Mouse (Mus musculus) ES-Bruce4 (cell line): ENCODE results near the gene Ermap. TPM values are rescaled to one million over a fixed set of nuclear protein-coding genes. Genes with fewer than 3 reads are reported as not detected.

Experiments used
- H3K27ac ChIP-seq: 2 replicates; pipeline ENCODE4 v1.5.1; 2012; ENCODE audit warnings: low read length, inconsistent platforms; ENCODE audit not compliant: insufficient read depth
- H3K27me3 ChIP-seq: 2 replicates; pipeline ENCODE4 v1.6.1; 2012; ENCODE audit warnings: mild to moderate bottlenecking, low read length, inconsistent platforms; ENCODE audit not compliant: control insufficient read depth, poor library complexity, insufficient read depth, severe bottlenecking
- H3K36me3 ChIP-seq: 2 replicates; pipeline ENCODE4 v1.6.1; 2012; ENCODE audit warnings: inconsistent platforms, mild to moderate bottlenecking, low read length, moderate library complexity; ENCODE audit not compliant: control insufficient read depth, poor library complexity, insufficient read depth, severe bottlenecking
- H3K4me1 ChIP-seq: one replicate; pipeline ENCODE4 v1.8.1; 2011; ENCODE audit warnings: low read length; ENCODE audit not compliant: control insufficient read depth, insufficient read depth
- H3K4me3 ChIP-seq: 2 replicates; pipeline ENCODE4 v1.5.1; 2011; ENCODE audit warnings: low read depth, mild to moderate bottlenecking, low read length
- H3K9ac ChIP-seq: 2 replicates; pipeline ENCODE4 v1.6.1; 2012; ENCODE audit warnings: low read depth, mild to moderate bottlenecking, inconsistent platforms; ENCODE audit not compliant: poor library complexity, severe bottlenecking
- H3K9me3 ChIP-seq: replicated peaks from 2 replicates; pipeline ENCODE4 v1.6.1; 2012; ENCODE audit warnings: mild to moderate bottlenecking, low read length, inconsistent platforms; ENCODE audit not compliant: control insufficient read depth, poor library complexity, insufficient read depth, severe bottlenecking
- CTCF ChIP-seq: IDR thresholded peaks from one replicate; pipeline ENCODE4 v1.8.1; 2011; ENCODE audit warnings: low read depth, low read length
- EP300 ChIP-seq: IDR thresholded peaks from 2 replicates; pipeline ENCODE4 v1.6.1; 2011; ENCODE audit warnings: low read depth, low read length; ENCODE audit not compliant: insufficient read depth
- POLR2A ChIP-seq: IDR thresholded peaks from one replicate; pipeline ENCODE4 v1.8.1; 2011; ENCODE audit warnings: low read length; ENCODE audit not compliant: insufficient read depth
- polyA plus RNA-seq: library from polyadenylated mRNA; stranded (reverse); fragments of >200 nt; gene quantifications from 2 replicates; pipeline ENCODE4 v1.2.4, GENCODE M21; 2011; ENCODE audit warnings: low read depth; ENCODE audit not compliant: missing spikeins, insufficient read depth, insufficient read length

Gene Ermap
- polyA plus RNA-seq, 1 experiment = 0.52 TPM

GRCm38 (mm10) chr4:119138776-119139175 is 51.0 kb downstream of the Ermap start:
- Histone ChIP-seq H3K9ac (no peak overlapping the region), H3K4me3 (no peak overlapping the region), H3K27ac (peak overlapping the region; percentile 38; the same call in 1 of the 2 replicates), H3K9me3 (no peaks in the 10 kb centered on the region), H3K36me3 (peaks cover 35% of the 10 kb centered on the region), H3K4me1 (peaks cover 5% of the 10 kb centered on the region), H3K27me3 (no peaks in the 10 kb centered on the region)
- peak; percentile 11 for TF ChIP-seq POLR2A
- no peak for TF ChIP-seq CTCF

DNA sequence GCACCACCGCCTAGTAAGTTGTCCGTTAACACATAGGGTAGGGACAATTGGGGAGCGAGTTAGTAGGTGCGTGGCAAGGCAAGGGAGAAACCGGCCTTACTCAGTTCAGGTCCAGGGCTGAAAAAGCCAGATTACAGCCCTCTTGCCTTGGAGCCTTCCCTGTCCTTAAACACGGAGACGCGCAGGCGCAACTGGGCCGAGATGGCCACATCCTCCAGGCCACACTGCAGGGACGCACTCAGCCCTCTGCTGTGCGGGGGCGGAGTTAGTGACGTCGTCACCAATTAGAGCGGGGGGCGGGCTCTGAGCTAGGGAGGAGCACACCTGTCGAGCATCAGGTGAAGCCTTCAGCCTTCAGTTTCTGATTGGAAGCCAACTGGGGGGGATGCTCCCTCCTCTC is 51.6 kb downstream of the Ermap start:
- peak overlapping the region; percentile 85 for H3K27ac ChIP-seq
- H3K4me3 ChIP-seq = peak overlapping the region; percentile 39; the same call in 1 of the 2 replicates
- H3K9me3 ChIP-seq = no peaks in the 10 kb centered on the region
- TF ChIP-seq POLR2A (peak; percentile 21), CTCF (no peak), EP300 (peak; percentile 36; the same call in 1 of the 2 replicates)
- H3K27me3 ChIP-seq = no peaks in the 10 kb centered on the region
- H3K36me3 ChIP-seq = peaks cover 41% of the 10 kb centered on the region
- H3K9ac ChIP-seq = no peak overlapping the region
- H3K4me1 ChIP-seq = peaks cover 5% of the 10 kb centered on the region

DNA sequence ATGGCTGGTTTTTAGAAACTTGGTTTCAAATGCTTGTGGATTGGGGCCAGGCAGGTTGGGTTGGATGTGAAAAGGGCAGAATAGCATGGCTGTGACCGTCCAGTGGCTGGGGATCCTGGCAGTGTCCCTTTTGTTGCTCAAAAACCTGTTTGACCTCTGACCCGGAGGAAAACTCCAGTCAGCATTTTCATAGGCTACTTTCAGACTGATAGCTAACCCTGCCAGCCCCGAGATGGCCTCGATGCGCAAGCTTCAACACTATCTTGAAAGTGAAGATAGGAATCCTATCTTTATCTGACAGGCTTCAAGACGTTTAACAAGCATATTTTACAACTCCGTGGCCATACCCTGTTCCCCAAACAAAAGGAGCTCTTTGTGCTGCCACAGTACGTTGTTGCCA is 52.5 kb downstream of the Ermap start:
- TF ChIP-seq EP300 (no peak), POLR2A (no peak), CTCF (no peak)
- Histone ChIP-seq H3K27me3 (no peaks in the 10 kb centered on the region), H3K27ac (peak overlapping the region; percentile 85), H3K36me3 (peaks cover 49% of the 10 kb centered on the region), H3K9ac (no peak overlapping the region), H3K4me3 (no peak overlapping the region), H3K9me3 (no peaks in the 10 kb centered on the region), H3K4me1 (peaks cover 9% of the 10 kb centered on the region)

- no peak overlapping the region for H3K9ac ChIP-seq
- H3K4me1 ChIP-seq = peaks cover 10% of the 10 kb centered on the region
- no peaks in the 10 kb centered on the region for H3K27me3 ChIP-seq
- peaks cover 70% of the 10 kb centered on the region for H3K36me3 ChIP-seq
- H3K4me3 ChIP-seq = no peak overlapping the region
- no peak overlapping the region for H3K27ac ChIP-seq
- TF ChIP-seq EP300 (no peak), CTCF (no peak), POLR2A (no peak)
- no peaks in the 10 kb centered on the region for H3K9me3 ChIP-seq
These were observed 56.0 kb downstream of the Ermap start for GRCm38 (mm10) chr4:119133860-119134259.

GRCm38 (mm10) chr4:119133306-119133705 is 56.5 kb downstream of the Ermap start:
- H3K9ac ChIP-seq = no peak overlapping the region
- no peaks in the 10 kb centered on the region for H3K27me3 ChIP-seq
- no peaks in the 10 kb centered on the region for H3K9me3 ChIP-seq
- peaks cover 76% of the 10 kb centered on the region for H3K36me3 ChIP-seq
- TF ChIP-seq CTCF = no peak
- no peak for TF ChIP-seq EP300
- no peak for TF ChIP-seq POLR2A
- H3K4me1 ChIP-seq = peaks cover 10% of the 10 kb centered on the region
- H3K4me3 ChIP-seq = no peak overlapping the region
- no peak overlapping the region for H3K27ac ChIP-seq

- Histone ChIP-seq H3K27ac (no peak overlapping the region), H3K9me3 (no peaks in the 10 kb centered on the region), H3K36me3 (peaks cover 73% of the 10 kb centered on the region), H3K27me3 (no peaks in the 10 kb centered on the region), H3K4me3 (no peak overlapping the region), H3K4me1 (peaks cover 17% of the 10 kb centered on the region), H3K9ac (no peak overlapping the region)
- TF ChIP-seq EP300 (no peak), CTCF (no peak), POLR2A (no peak)
These were observed 58.5 kb downstream of the Ermap start for GRCm38 (mm10) chr4:119131189-119131910.
